Mouse (Mus musculus): ENCODE measurements around the gene Kbtbd12.

- TF ChIP-seq POLR2A (IDR thresholded peaks at IDR 0.05; ENCODE audit: extremely low read depth, insufficient read depth, low read length) (no peak), CTCF (IDR thresholded peaks at IDR 0.05; ENCODE audit: low read depth, low read length) (no peak)
These were observed 11.3 kb downstream of the Kbtbd12 start for GRCm38 (mm10) chr6:88626462-88626861.

Data from liver, adult 2 months (tissue).